Mouse (Mus musculus): ENCODE measurements around the gene 2010005H15Rik.
"Not testable (repeated sequence)": the region's sequence is repeated elsewhere in the genome, so short reads cannot be mapped to it uniquely, and the experiment has no call there.

The 2010005H15Rik gene

DNA sequence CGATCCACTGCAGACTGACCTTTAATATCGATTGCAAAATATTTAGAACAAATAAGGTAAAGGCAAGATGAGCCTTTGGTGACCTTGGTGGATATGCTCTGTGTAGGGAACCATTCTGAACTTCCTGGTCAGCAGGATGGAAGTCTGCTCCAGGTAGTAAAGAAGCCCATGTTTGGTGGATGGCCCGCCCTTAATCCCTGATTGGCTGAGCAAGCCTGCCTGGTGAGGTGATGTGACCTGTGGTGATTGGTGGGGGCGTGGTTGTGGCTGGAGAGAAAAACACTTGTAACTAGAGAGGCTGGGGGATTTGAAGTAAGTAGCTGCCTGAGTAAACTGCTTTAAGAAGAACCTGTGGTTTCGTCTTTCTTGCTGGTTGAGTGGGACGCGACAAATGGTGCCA, at the start of gene 2010005H15Rik:
Gene 2010005H15Rik, plus strand, starts transcription at position 301 of the 400 bp plus-strand sequence.
- not testable (repeated sequence) for DNase-seq

DNA sequence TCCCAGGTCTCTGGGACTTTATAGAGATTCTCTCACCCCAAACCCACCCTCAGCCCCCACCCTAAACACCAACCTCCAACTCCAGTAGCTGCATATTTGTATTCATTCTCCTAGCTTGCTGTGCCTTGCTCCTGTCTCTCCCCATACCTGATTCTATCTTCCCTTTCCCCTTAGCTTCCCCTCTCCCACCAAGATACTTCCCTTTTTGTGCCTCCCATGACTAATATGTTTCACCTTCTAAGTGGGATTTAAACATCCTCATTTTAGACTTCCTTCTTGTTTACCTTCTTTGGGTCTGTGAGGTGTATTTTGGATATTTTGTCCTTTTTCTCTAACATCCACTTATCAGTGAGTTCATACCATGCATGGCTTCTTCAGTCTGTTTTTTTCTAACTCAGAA, 45.2 kb upstream of the 2010005H15Rik start:
- no peak for DNase-seq

- DNase-seq, result no peak
Measured at GRCm38 (mm10) chr16:36179910-36180309, 41.4 kb upstream of the 2010005H15Rik start.

DNA sequence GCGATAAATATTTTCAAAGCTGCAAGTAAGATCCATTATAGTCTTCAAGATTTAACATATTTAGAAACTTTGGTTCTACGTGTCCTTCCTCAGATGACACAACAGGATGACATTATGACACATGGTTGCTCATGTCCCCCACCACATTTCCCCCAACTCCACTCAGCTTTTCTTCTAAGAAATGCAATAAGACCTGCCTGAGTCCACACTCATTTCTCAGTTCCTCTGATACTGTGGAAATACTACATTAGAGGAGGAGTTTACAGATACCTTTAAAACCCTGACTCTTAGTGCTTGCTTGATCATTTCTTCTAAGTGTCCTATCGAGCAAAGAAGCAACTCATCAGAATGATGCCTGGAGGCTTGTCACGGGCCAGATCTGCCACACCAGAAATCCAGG, 37.4 kb upstream of the 2010005H15Rik start, which contains the start of gene Gm5483:
Gene Gm5483, plus strand, starts transcription at position 301 of the 400 bp plus-strand sequence.
- DNase-seq, result not testable (repeated sequence)

DNA sequence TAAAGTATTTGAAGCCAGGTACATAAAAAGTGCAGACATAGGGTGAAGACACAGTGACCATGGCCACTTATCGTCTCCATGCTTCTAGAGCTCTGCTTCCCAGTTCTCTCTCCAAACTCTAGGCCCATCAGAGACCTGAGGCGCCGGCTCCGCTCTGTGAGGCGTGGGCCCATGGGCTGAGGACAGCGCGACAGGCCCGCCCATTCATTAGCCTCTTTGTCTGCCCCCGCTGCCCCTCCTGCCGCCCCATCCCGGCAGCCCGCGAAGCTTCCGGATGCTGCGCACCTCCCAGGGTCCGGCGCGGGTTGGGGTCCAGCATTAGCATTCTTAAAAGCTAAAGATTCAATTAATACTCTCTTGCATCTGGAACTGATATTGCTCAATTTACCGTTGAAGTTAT, 22.0 kb upstream of the 2010005H15Rik start:
- no peak for DNase-seq

DNA sequence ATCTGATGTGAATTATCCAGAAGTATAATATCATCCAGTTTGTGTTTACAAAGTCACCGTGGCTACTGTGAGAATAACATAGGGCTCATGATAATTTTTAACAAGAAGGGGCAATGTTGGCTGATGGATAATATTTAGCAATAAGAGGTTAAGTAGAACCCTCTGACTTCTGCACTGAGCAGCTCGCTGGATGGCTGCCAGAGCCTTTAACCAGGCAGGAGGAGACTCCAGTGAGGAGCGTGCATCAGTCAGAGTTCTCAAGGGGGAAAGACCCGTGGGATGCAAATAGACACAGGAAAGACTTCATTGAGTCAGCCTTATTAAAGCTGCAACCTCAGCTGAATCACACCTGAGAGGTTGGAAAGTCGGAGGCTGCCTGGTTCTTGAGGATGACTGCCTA, 17.4 kb upstream of the 2010005H15Rik start:
- DNase-seq, result no peak

GRCm38 (mm10) chr16:36205684-36206083, 15.6 kb upstream of the 2010005H15Rik start:
- not testable (repeated sequence) for DNase-seq

DNA sequence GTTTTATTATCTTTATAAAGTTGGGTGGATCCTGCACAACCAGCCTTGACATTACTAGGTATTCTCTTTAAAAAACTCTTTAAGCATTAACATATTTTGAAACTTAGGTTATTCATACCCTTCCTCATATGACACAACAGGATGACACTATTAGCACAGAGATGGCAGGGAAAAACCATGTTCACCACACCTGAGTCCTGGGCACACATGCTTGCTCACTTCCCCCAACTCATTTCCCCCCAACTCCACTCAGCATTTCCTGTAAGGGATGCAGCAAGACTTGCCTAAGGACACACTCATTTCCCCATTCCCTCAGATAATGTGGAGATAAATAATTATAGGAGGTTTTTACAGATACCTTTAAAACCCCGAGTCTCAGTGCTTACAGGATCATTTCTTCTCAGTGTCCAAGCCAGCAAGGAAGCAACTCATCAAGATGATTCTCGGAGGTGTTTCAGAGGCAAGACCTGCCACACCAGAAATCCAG, 11.3 kb upstream of the 2010005H15Rik start, which contains the start of gene Gm5416:
Gene Gm5416, plus strand, starts transcription at position 437 of the 487 bp plus-strand sequence.
- DNase-seq, result no peak

DNA sequence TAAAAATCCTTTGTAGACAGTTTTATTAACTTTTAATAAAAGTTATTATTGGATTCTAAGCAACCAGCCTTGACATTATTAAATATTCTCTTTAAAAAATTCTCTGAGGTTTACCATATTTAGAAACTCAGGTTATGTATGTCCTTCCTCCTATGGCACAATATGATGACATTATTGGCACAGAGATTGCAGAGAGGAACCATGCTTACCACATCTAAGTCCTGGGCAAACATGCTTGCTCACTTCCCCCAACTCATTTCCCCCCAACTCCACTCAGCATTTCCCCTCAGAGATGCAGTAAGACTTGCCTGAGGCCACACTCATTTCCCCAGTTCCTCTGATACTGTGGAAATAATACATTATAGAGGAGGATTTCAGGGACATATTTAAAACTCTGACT, 39.3 kb downstream of the 2010005H15Rik start:
- peak; percentile 6 for DNase-seq

- not testable (repeated sequence) for DNase-seq
Measured at GRCm38 (mm10) chr16:36276796-36277195, 55.5 kb downstream of the 2010005H15Rik start, which contains the start of gene Stfa1. Gene Stfa1, plus strand, starts transcription at chr16:36276951.

GRCm38 (mm10) chr16:36289140-36289539, 67.9 kb downstream of the 2010005H15Rik start:
- no peak for DNase-seq

Measured in lung, postnatal 36 days (tissue).